Mouse (Mus musculus): ENCODE data around the gene Gm20937. TPM values are rescaled to one million over a fixed set of nuclear protein-coding genes. Genes with fewer than 3 reads are reported as not detected.
"Not testable (repeated sequence)": the region's sequence is repeated elsewhere in the genome, so short reads cannot be mapped to it uniquely, and the experiment has no call there.

Gm20937 gene
- not detected in 2 replicates for polyA plus RNA-seq (2015; fragmentation: Nextera tagmentation; extraction: Ambion mirVana)

- DNase-seq (ENCODE audit: low spot score): not testable (repeated sequence)
Observed at GRCm38 (mm10) chrY:68294798-68295197, at the start of gene Gm20937. Gm20937 (minus strand) TSS chrY:68294898.

Other genes starting within 250 kb of the Gm20937 start
- gene Gm20816, start 243.1 kb upstream of the Gm20937 start, polyA plus RNA-seq (2015; fragmentation: Nextera tagmentation; extraction: Ambion mirVana): not detected in 2 replicates

All from thymus, postnatal 0 days (tissue).